Mouse (Mus musculus) c-Kit-positive CD71-positive TER-119-negative erythroid progenitor cells, embryonic 14.5 days (primary cell): ENCODE measurements around the gene Chka.

ENCODE experiments used
- DNase-seq: peaks from one replicate; pipeline ENCODE4 v3.0.0-alpha.2; 2013; ENCODE audit warnings: low read depth

Chka gene

GRCm38 (mm10) chr19:3846676-3847604 is 4.6 kb upstream of the Chka start:
- DNase-seq: no peak

GRCm38 (mm10) chr19:3847711-3848110 is 3.9 kb upstream of the Chka start:
- no peak for DNase-seq

GRCm38 (mm10) chr19:3848207-3848808 is 3.3 kb upstream of the Chka start:
- DNase-seq: no peak

- DNase-seq: no peak
These were observed 2.3 kb upstream of the Chka start for GRCm38 (mm10) chr19:3849251-3849650.

GRCm38 (mm10) chr19:3850076-3850475 is 1.5 kb upstream of the Chka start:
- DNase-seq: no peak

GRCm38 (mm10) chr19:3850847-3851469 is 615 bp upstream of the Chka start:
- peak; percentile 34 for DNase-seq

- no peak for DNase-seq
These were observed 557 bp downstream of the Chka start for GRCm38 (mm10) chr19:3851979-3852681.

- DNase-seq: no peak
These were observed 1.5 kb downstream of the Chka start for GRCm38 (mm10) chr19:3853121-3853520.

GRCm38 (mm10) chr19:3853891-3854290 is 2.3 kb downstream of the Chka start:
- DNase-seq: no peak

- DNase-seq: no peak
These were observed 3.5 kb downstream of the Chka start for GRCm38 (mm10) chr19:3855091-3855490.

GRCm38 (mm10) chr19:3855601-3856000 is 4.0 kb downstream of the Chka start:
- DNase-seq: no peak

GRCm38 (mm10) chr19:3857220-3857619 is 5.6 kb downstream of the Chka start:
- DNase-seq: no peak

GRCm38 (mm10) chr19:3862713-3863112 is 11.1 kb downstream of the Chka start:
- DNase-seq: no peak

- no peak for DNase-seq
These were observed 13.4 kb downstream of the Chka start for GRCm38 (mm10) chr19:3864960-3865359.

GRCm38 (mm10) chr19:3868290-3868689 is 16.7 kb downstream of the Chka start:
- DNase-seq: no peak

GRCm38 (mm10) chr19:3871468-3871867 is 19.9 kb downstream of the Chka start:
- DNase-seq: no peak

GRCm38 (mm10) chr19:3872373-3872772 is 20.8 kb downstream of the Chka start:
- no peak for DNase-seq

- DNase-seq: no peak
These were observed 23.5 kb downstream of the Chka start for GRCm38 (mm10) chr19:3875045-3875444.

GRCm38 (mm10) chr19:3880054-3880848 is 28.7 kb downstream of the Chka start:
- DNase-seq: no peak

- DNase-seq: no peak
These were observed 30.6 kb downstream of the Chka start for GRCm38 (mm10) chr19:3882214-3882613.

GRCm38 (mm10) chr19:3884325-3884990 is 32.9 kb downstream of the Chka start:
- DNase-seq: no peak
